Mouse (Mus musculus) myocyte (in vitro differentiated cells): ENCODE measurements around the gene Abhd14b. TPM values are rescaled to one million over a fixed set of nuclear protein-coding genes. Genes with fewer than 3 reads are reported as not detected.
A peak's percentile ranks its signal among the peaks of the same experiment; 100 is the strongest.

Source experiments
- H3K27me3 ChIP-seq: one replicate; pipeline ENCODE4 v1.6.1; 2011; ENCODE audit not compliant: control insufficient read depth, insufficient read depth, insufficient read length
- H3K36me3 ChIP-seq: one replicate; pipeline ENCODE4 v1.6.1; 2011; ENCODE audit not compliant: control insufficient read depth, insufficient read depth
- H3K4me2 ChIP-seq: one replicate; pipeline ENCODE4 v1.6.1; 2011; ENCODE audit warnings: low read depth, control low read depth
- H3K4me3 ChIP-seq: one replicate; pipeline ENCODE4 v1.5.1; 2011; ENCODE audit warnings: mild to moderate bottlenecking, control low read depth, moderate library complexity
- H3K79me2 ChIP-seq: one replicate; pipeline ENCODE4 v1.6.1; 2011; ENCODE audit not compliant: control insufficient read depth, insufficient read depth
- H3ac ChIP-seq: one replicate; pipeline ENCODE4 v1.6.1; 2011; ENCODE audit not compliant: control insufficient read depth, insufficient read length
- CEBPB ChIP-seq: IDR thresholded peaks from 2 replicates; pipeline ENCODE4 v1.6.1; 2011; ENCODE audit warnings: mild to moderate bottlenecking, moderate library complexity; ENCODE audit not compliant: poor library complexity, insufficient read depth, severe bottlenecking
- E2F4 ChIP-seq: IDR thresholded peaks from one replicate; pipeline ENCODE4 v1.6.1; 2011; ENCODE audit warnings: mild to moderate bottlenecking, control low read depth, moderate library complexity; ENCODE audit not compliant: insufficient read depth
- MAX ChIP-seq: IDR thresholded peaks from one replicate; pipeline ENCODE4 v1.6.1; 2011; ENCODE audit warnings: low read depth, mild to moderate bottlenecking, control low read depth
- MYOD1 ChIP-seq, 3 experiments: IDR thresholded peaks; one replicate each; pipeline ENCODE4 v1.6.1; 2011; ENCODE audit warnings: control low read depth in 2 of 3, low read depth in 2 of 3, mild to moderate bottlenecking in 2 of 3, moderate library complexity in 1 of 3; ENCODE audit not compliant: insufficient read length in 2 of 3, control insufficient read depth in 1 of 3
- MYOG ChIP-seq, 3 experiments: IDR thresholded peaks; one replicate each; pipeline ENCODE4 v1.6.1; 2011; ENCODE audit warnings: control low read depth in 2 of 3, low read depth in 2 of 3, mild to moderate bottlenecking in 2 of 3; ENCODE audit not compliant: insufficient read length in 2 of 3, control insufficient read depth in 1 of 3, insufficient read depth in 1 of 3
- POLR2A ChIP-seq: IDR thresholded peaks from one replicate; pipeline ENCODE4 v1.6.1; 2011; ENCODE audit warnings: low read depth, mild to moderate bottlenecking, control low read depth, moderate library complexity; ENCODE audit not compliant: insufficient read length
- POLR2AphosphoS2 ChIP-seq: IDR thresholded peaks from one replicate; pipeline ENCODE4 v1.6.1; 2011; ENCODE audit warnings: low read depth, control low read depth; ENCODE audit not compliant: insufficient read length
- REST ChIP-seq: IDR thresholded peaks from one replicate; pipeline ENCODE4 v1.6.1; 2011; ENCODE audit warnings: mild to moderate bottlenecking, control low read depth, moderate library complexity; ENCODE audit not compliant: insufficient read depth, insufficient read length
- SRF ChIP-seq: IDR thresholded peaks from one replicate; pipeline ENCODE4 v1.6.1; 2011; ENCODE audit warnings: low read depth; ENCODE audit not compliant: control insufficient read depth, insufficient read length
- TCF12 ChIP-seq: IDR thresholded peaks from one replicate; pipeline ENCODE4 v1.6.1; 2011; ENCODE audit warnings: mild to moderate bottlenecking, control low read depth; ENCODE audit not compliant: poor library complexity, insufficient read depth, severe bottlenecking
- TCF3 ChIP-seq: IDR thresholded peaks from one replicate; pipeline ENCODE4 v1.6.1; 2011; ENCODE audit warnings: low read depth, control low read depth; ENCODE audit not compliant: insufficient read length
- USF1 ChIP-seq: IDR thresholded peaks from one replicate; pipeline ENCODE4 v1.6.1; 2011; ENCODE audit warnings: low read depth, mild to moderate bottlenecking, control low read depth, moderate library complexity
- polyA plus RNA-seq: library from polyadenylated mRNA; unstranded; fragments of >200 nt; fragmentation: generic; extraction: Trizol; gene quantifications from one replicate; pipeline ENCODE4 v1.2.1, GENCODE M21; 2012; ENCODE audit warnings: missing spikeins

Abhd14b gene
- polyA plus RNA-seq, 1 experiment: 4.2 TPM

GRCm38 (mm10) chr9:106475046-106475445 is 27.8 kb downstream of the Abhd14b start:
- no peak for TF ChIP-seq TCF12
- TF ChIP-seq MYOD1 (IDR thresholded peaks at IDR 0.05; ENCODE audit: control insufficient read depth in 1 of 3, insufficient read length in 2 of 3, low read depth in 2 of 3): peak in 2 of 3 experiments; percentile 20 to 59
- TF ChIP-seq POLR2A: peak; percentile 46
- TF ChIP-seq REST: no peak
- TF ChIP-seq MYOG (IDR thresholded peaks at IDR 0.05; ENCODE audit: control insufficient read depth in 1 of 3, insufficient read depth in 1 of 3, insufficient read length in 2 of 3, low read depth in 2 of 3): peak in 1 of 3 experiments; percentile 46
- Histone ChIP-seq H3K4me2 (peak overlapping the region; percentile 98), H3K4me3 (peak overlapping the region; percentile 54), H3K36me3 (no peaks in the 10 kb centered on the region), H3ac (no peak overlapping the region), H3K79me2 (peaks cover 8% of the 10 kb centered on the region), H3K27me3 (no peaks in the 10 kb centered on the region)

GRCm38 (mm10) chr9:106475663-106476001 is 28.4 kb downstream of the Abhd14b start, which contains the start of gene Rrp9:
TSS of gene Rrp9 (plus strand) at chr9:106475963.
- Histone ChIP-seq H3K36me3 (peaks cover 5% of the 10 kb centered on the region), H3K79me2 (peaks cover 8% of the 10 kb centered on the region), H3ac (peak within 1 kb of the TSS; percentile 19), H3K27me3 (no peaks in the 10 kb centered on the region), H3K4me2 (peak within 1 kb of the TSS; percentile 98), H3K4me3 (peak within 1 kb of the TSS; percentile 54)
- TF ChIP-seq MYOG (IDR thresholded peaks at IDR 0.05; ENCODE audit: control insufficient read depth in 1 of 3, insufficient read depth in 1 of 3, insufficient read length in 2 of 3, low read depth in 2 of 3): no peak
- no peak for TF ChIP-seq POLR2A
- TF ChIP-seq REST: no peak
- TF ChIP-seq SRF: no peak
- TF ChIP-seq TCF12: no peak
- no peak for TF ChIP-seq TCF3
- TF ChIP-seq POLR2AphosphoS2: no peak
- TF ChIP-seq E2F4: no peak

- Histone ChIP-seq H3ac (peak overlapping the region; percentile 19), H3K4me3 (peak overlapping the region; percentile 54), H3K27me3 (no peaks in the 10 kb centered on the region), H3K79me2 (peaks cover 8% of the 10 kb centered on the region), H3K36me3 (peaks cover 5% of the 10 kb centered on the region), H3K4me2 (peak overlapping the region; percentile 98)
- TF ChIP-seq MAX (no peak), POLR2AphosphoS2 (peak; percentile 15), CEBPB (no peak), REST (no peak), MYOG (IDR thresholded peaks at IDR 0.05; ENCODE audit: control insufficient read depth in 1 of 3, insufficient read depth in 1 of 3, insufficient read length in 2 of 3, low read depth in 2 of 3) (no peak), POLR2A (peak; percentile 37), USF1 (peak; percentile 97)
Observed at GRCm38 (mm10) chr9:106476002-106476923, 29.0 kb downstream of the Abhd14b start.

GRCm38 (mm10) chr9:106476924-106477484 is 29.7 kb downstream of the Abhd14b start, which contains the start of gene Parp3:
TSS of gene Parp3 (minus strand) at chr9:106476949.
- H3K4me2 ChIP-seq: peak within 1 kb of the TSS; percentile 98
- no peak for TF ChIP-seq E2F4
- no peak for TF ChIP-seq TCF3
- TF ChIP-seq MAX: peak; percentile 52
- TF ChIP-seq POLR2A: peak; percentile 63
- TF ChIP-seq POLR2AphosphoS2: peak; percentile 24
- H3K4me3 ChIP-seq: peak within 1 kb of the TSS; percentile 54
- peak within 1 kb of the TSS; percentile 36 for H3ac ChIP-seq
- peaks cover 5% of the 10 kb centered on the region for H3K36me3 ChIP-seq
- H3K27me3 ChIP-seq: no peaks in the 10 kb centered on the region
- peaks cover 8% of the 10 kb centered on the region for H3K79me2 ChIP-seq

GRCm38 (mm10) chr9:106477649-106478048 is 30.4 kb downstream of the Abhd14b start:
- peak overlapping the region; percentile 36 for H3ac ChIP-seq
- H3K4me3 ChIP-seq: peak overlapping the region; percentile 54
- H3K79me2 ChIP-seq: peaks cover 8% of the 10 kb centered on the region
- peaks cover 5% of the 10 kb centered on the region for H3K36me3 ChIP-seq
- H3K27me3 ChIP-seq: no peaks in the 10 kb centered on the region
- H3K4me2 ChIP-seq: peak overlapping the region; percentile 84
- TF ChIP-seq MYOD1 (IDR thresholded peaks at IDR 0.05; ENCODE audit: control insufficient read depth in 1 of 3, insufficient read length in 2 of 3, low read depth in 2 of 3) (no peak), POLR2AphosphoS2 (no peak)
